Comparison of ENCODE assay signal across 1 mouse cellular context in genomic region chr10:80032799-80033480, GRCm38 (mm10).
TF ChIP-seq lines count a peak whose summit lies in the region.

No protein-coding gene starts in this region.

TF ChIP-seq in MEL, 35 proteins besides CTCF, POLR2A, EP300 and RAD21 (continued from another document):
- no peak for TF ChIP-seq ZC3H11A (IDR thresholded peaks at IDR 0.05; ENCODE audit: low read depth, low read length)
- peak; percentile 67; the same call in 1 of the 2 replicates for TF ChIP-seq MAX (IDR thresholded peaks at IDR 0.05; ENCODE audit: low read length)
- no peak for TF ChIP-seq USF2 (IDR thresholded peaks at IDR 0.05; ENCODE audit: borderline replicate concordance in 1 of 2, insufficient read depth in 1 of 2, low read depth in 1 of 2, low read length in 2 of 2)
- TF ChIP-seq POLR2AphosphoS2 (IDR thresholded peaks at IDR 0.05; ENCODE audit: low read length): no peak
- TF ChIP-seq GATA1 (IDR thresholded peaks at IDR 0.05; ENCODE audit: low read depth, low read length): peak; percentile 81
- TF ChIP-seq ZKSCAN1 (IDR thresholded peaks at IDR 0.05; ENCODE audit: low read depth, low read length): no peak
- peak; percentile 52; the same call in 1 of the 2 replicates for TF ChIP-seq BHLHE40 (IDR thresholded peaks at IDR 0.05; ENCODE audit: borderline replicate concordance, low read depth, low read length)
- no peak for TF ChIP-seq MEF2A (IDR thresholded peaks at IDR 0.05; ENCODE audit: extremely low read depth, insufficient replicate concordance, low read depth, low read length, poor library complexity, severe bottlenecking)
